Mouse (Mus musculus) thymus, adult 2 months (tissue): ENCODE data around the gene Clec1a.

Experiments used
- CTCF ChIP-seq: fragments of 200-500 bp; IDR thresholded peaks from 2 replicates; pipeline ENCODE4 v1.5.1; 2012; ENCODE audit warnings: mild to moderate bottlenecking, control low read depth, low read length, moderate library complexity, borderline replicate concordance; ENCODE audit not compliant: control insufficient read depth, poor library complexity, insufficient read depth; ENCODE audit errors: extremely low read depth
- POLR2A ChIP-seq: fragments of 200-500 bp; IDR thresholded peaks from 2 replicates; pipeline ENCODE4 v1.6.1; 2012; ENCODE audit warnings: mild to moderate bottlenecking, low read length, control low read depth, moderate library complexity; ENCODE audit not compliant: control insufficient read depth, poor library complexity, insufficient read depth; ENCODE audit errors: extremely low read depth

DNA sequence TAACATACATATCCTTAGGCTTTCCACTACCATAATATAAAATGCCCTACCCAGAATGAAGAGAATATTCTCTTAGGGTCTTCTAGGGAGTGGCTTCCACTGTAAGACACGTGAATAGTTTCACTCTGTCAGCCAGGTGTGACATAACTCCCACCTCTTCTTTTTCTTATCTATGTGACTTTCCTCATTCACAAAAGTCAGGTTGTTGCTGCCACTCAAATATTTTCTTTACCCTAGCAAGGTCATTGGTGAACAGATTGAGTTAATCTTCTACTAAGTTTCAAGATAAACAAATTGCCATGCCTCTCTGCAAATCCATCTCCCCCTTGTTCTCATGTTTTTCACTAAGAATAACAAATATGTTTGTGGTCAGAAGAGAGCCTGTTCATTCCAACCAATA, 70.1 kb downstream of the Clec1a start:
- no peak for TF ChIP-seq CTCF
- no peak for TF ChIP-seq POLR2A
